Mouse (Mus musculus) MEL (cell line): Measurements from ENCODE around the gene Traf1.

Experiments
- BHLHE40 ChIP-seq: IDR thresholded peaks from 2 replicates; pipeline ENCODE4 v1.6.1; 2012; ENCODE audit warnings: low read depth, mild to moderate bottlenecking, inconsistent platforms, low read length, improper control_type of control experiment, borderline replicate concordance
- CTCF ChIP-seq, 3 experiments: IDR thresholded peaks in 2 of 3; conservative IDR thresholded peaks in 1 of 3; 2 replicates each; pipeline ENCODE4 v1.5.1; 2011 to 2012; ENCODE audit warnings: low read length in 3 of 3, low read depth in 2 of 3, mild to moderate bottlenecking in 2 of 3, improper control_type of control experiment in 1 of 3, inconsistent platforms in 1 of 3, mixed read lengths in 1 of 3, moderate library complexity in 1 of 3; ENCODE audit not compliant: control insufficient read depth in 1 of 3, insufficient read depth in 1 of 3, poor library complexity in 1 of 3, severe bottlenecking in 1 of 3
- ELF1 ChIP-seq: IDR thresholded peaks from 2 replicates; pipeline ENCODE4 v1.6.1; 2014; ENCODE audit warnings: low read depth, mild to moderate bottlenecking, inconsistent platforms, low read length, improper control_type of control experiment, moderate library complexity
- EP300 ChIP-seq, 2 experiments: IDR thresholded peaks; 2 replicates each; pipeline ENCODE4 v1.6.1; 2011; ENCODE audit warnings: improper control_type of control experiment in 2 of 2, low read length in 2 of 2, low read depth in 1 of 2, mild to moderate bottlenecking in 1 of 2
- HCFC1 ChIP-seq: IDR thresholded peaks from 2 replicates; pipeline ENCODE4 v1.6.1; 2012; ENCODE audit warnings: low read depth, mild to moderate bottlenecking, inconsistent platforms, low read length, improper control_type of control experiment, moderate library complexity
- POLR2A ChIP-seq, 2 experiments: IDR thresholded peaks; 2 replicates each; pipeline ENCODE4 v1.6.1; 2011 to 2012; ENCODE audit warnings: low read length in 2 of 2, mild to moderate bottlenecking in 2 of 2, control low read depth in 1 of 2, improper control_type of control experiment in 1 of 2, low read depth in 1 of 2, moderate library complexity in 1 of 2; ENCODE audit not compliant: control insufficient read depth in 1 of 2, insufficient read depth in 1 of 2, poor library complexity in 1 of 2
- SMC3 ChIP-seq: IDR thresholded peaks from 2 replicates; pipeline ENCODE4 v1.6.1; 2011; ENCODE audit warnings: low read depth, low read length, improper control_type of control experiment
- TAL1 ChIP-seq: IDR thresholded peaks from 2 replicates; pipeline ENCODE4 v1.6.1; 2012; ENCODE audit warnings: mild to moderate bottlenecking, inconsistent platforms, low read length, moderate library complexity, mixed read lengths

GRCm38 (mm10) chr2:34978226-34978625 is 16.7 kb upstream of the Traf1 start:
- TF ChIP-seq CTCF (IDR thresholded peaks at IDR 0.05 in 2 of 3, conservative IDR thresholded peaks at IDR 0.05 in 1 of 3; ENCODE audit: control insufficient read depth in 1 of 3, insufficient read depth in 1 of 3, low read depth in 2 of 3, low read length in 3 of 3, poor library complexity in 1 of 3, severe bottlenecking in 1 of 3) (no peak), BHLHE40 (no peak), POLR2A (IDR thresholded peaks at IDR 0.05; ENCODE audit: control insufficient read depth in 1 of 2, insufficient read depth in 1 of 2, low read depth in 1 of 2, low read length in 2 of 2, poor library complexity in 1 of 2) (no peak), EP300 (IDR thresholded peaks at IDR 0.05; ENCODE audit: low read depth in 1 of 2, low read length in 2 of 2) (peak; percentile 71 to 75), SMC3 (no peak), TAL1 (peak; percentile 27), HCFC1 (no peak), ELF1 (no peak)
